Mouse (Mus musculus) kidney, adult 2 months (tissue): ENCODE results near the gene Prr15.

Experiments used
- CTCF ChIP-seq: fragments of 200-500 bp; conservative IDR thresholded peaks from 2 replicates; pipeline ENCODE4 v1.5.1; 2011; ENCODE audit warnings: low read depth, mild to moderate bottlenecking, control low read depth, low read length, moderate library complexity, mixed read lengths; ENCODE audit not compliant: insufficient read depth, insufficient read length
- POLR2A ChIP-seq: fragments of 200-500 bp; IDR thresholded peaks from one replicate; pipeline ENCODE4 v1.6.1; 2011; ENCODE audit warnings: low read depth, low read length, control low read depth

DNA sequence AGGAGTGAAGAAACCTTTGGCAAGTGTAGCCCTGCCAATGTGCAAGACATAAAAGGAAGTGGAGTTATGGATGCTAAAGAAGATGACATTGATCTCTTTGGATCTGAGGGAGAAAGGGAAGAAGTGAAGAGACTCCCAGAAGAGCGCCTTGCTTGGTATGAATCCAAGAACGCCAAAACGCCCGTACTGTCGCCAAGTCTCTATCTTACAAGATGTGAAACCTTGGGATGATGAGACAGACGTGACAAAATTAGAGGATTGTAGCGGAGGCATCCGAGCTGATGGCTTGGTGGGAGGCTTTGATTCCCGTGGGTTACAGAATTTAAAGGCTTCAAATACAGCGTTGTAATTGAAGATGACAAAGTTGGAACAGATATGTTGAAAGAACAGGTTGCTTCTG, 16.6 kb downstream of the Prr15 start:
- no peak for TF ChIP-seq POLR2A
- TF ChIP-seq CTCF, result no peak
